In the genomic region with DNA sequence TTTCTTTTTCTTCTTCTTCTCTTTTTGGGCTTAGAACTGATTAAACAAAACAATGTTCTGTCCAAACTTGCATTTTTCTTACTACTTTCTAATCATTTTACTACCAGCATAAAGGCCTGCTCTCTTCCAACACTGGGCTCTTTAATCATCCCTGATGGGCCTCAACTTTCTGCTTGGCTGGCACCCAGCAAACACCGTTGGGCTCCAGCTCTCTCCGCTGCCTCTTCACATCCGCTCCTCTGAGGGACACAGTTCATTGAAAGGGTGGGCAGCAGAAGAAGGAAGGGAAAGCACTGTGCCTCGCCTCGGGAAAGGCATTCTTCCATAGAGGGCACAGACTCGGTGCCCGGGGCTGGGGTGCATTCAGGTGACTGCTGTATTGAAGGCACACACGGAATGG, we compare ENCODE assay signal across 16 mouse cellular contexts. TPM values are rescaled to one million over a fixed set of nuclear protein-coding genes. Genes with fewer than 3 reads are reported as not detected.
A peak's percentile ranks its signal among the peaks of the same experiment; 100 is the strongest.
DNase-seq lines count a peak whose midpoint lies in the region; ATAC-seq lines count a peak whose summit lies in the region.
"Had no signal": no experiment of that assay in that cellular context is flagged by ENCODE, and none has a peak within 500 bp of the region (broad histone marks: within the 10 kb centered on the region; RNA-seq: fewer than 3 reads in every experiment).

No protein-coding gene starts in this region.

- peaks cover 57% of the 10 kb centered on the region for H3K4me1 ChIP-seq in heart, embryonic 15.5 days (replicated peaks)
- H3K4me1 ChIP-seq in kidney, embryonic 14.5 days (ENCODE audit: control insufficient read depth, insufficient read depth, low read length), result peaks cover 37% of the 10 kb centered on the region
- H3K4me1 ChIP-seq: liver, embryonic 12.5 days had no signal

- no peaks in the 10 kb centered on the region for H3K27me3 ChIP-seq in heart, embryonic 15.5 days
- no peaks in the 10 kb centered on the region for H3K27me3 ChIP-seq in kidney, embryonic 14.5 days (ENCODE audit: control insufficient read depth, insufficient read depth, low read length)
- H3K27me3 ChIP-seq: liver, embryonic 12.5 days; neural tube, embryonic 15.5 days had no signal

- DNase-seq in adrenal gland, adult 2 months, result peak; percentile 33
- DNase-seq in adrenal gland, adult 18-20 months (ENCODE audit: low spot score in 2 of 2), result no peak
- no peak for DNase-seq in heart, adult 8-10 months (ENCODE audit: low spot score)
- DNase-seq in kidney, postnatal 4 days, result peak; percentile 60 to 68
- DNase-seq in adrenal gland, postnatal 36 days, result peak; percentile 23 to 26
- no peak for DNase-seq in spleen, adult 18-20 months
- DNase-seq: cerebellum, adult 2 months; forebrain, postnatal 0 days; gastrocnemius, adult 2 months; lung, postnatal 36 days had no signal

- no peak overlapping the region for H3K4me3 ChIP-seq in heart, embryonic 15.5 days
- H3K4me3 ChIP-seq in kidney, embryonic 14.5 days (ENCODE audit: low read length), result no peak overlapping the region
- H3K4me3 ChIP-seq: gastrocnemius, adult 2 months; liver, embryonic 12.5 days; neural tube, embryonic 15.5 days had no signal

- H3K9ac ChIP-seq in heart, embryonic 15.5 days, result 0 out of 2 replicates have a peak overlapping the region, but pooled peaks have one; percentile 15
- H3K9ac ChIP-seq in kidney, embryonic 14.5 days (ENCODE audit: low read depth, low read length), result no peak overlapping the region
- H3K9ac ChIP-seq: forebrain, postnatal 0 days; liver, embryonic 12.5 days; neural tube, embryonic 15.5 days had no signal

- ATAC-seq in heart, embryonic 15.5 days (replicated peaks; ENCODE audit: insufficient number of reproducible peaks, insufficient read depth, low FRiP score, low read depth), result no peak
- ATAC-seq in kidney, embryonic 14.5 days (ENCODE audit: low FRiP score, low TSS enrichment), result no peak
- ATAC-seq: forebrain, postnatal 0 days; liver, embryonic 12.5 days had no signal

- no peaks in the 10 kb centered on the region; the same call in 1 of the 2 replicates for H3K36me3 ChIP-seq in heart, embryonic 15.5 days
- H3K36me3 ChIP-seq in kidney, embryonic 14.5 days (ENCODE audit: control insufficient read depth, insufficient read depth, low read length), result no peaks in the 10 kb centered on the region
- H3K36me3 ChIP-seq: liver, embryonic 12.5 days; neural tube, embryonic 15.5 days had no signal

- H3K27ac ChIP-seq in heart, embryonic 15.5 days, result peak overlapping the region; percentile 61
- H3K27ac ChIP-seq in kidney, embryonic 14.5 days (ENCODE audit: low read depth, low read length), result no peak overlapping the region
- H3K27ac ChIP-seq: gastrocnemius, adult 2 months; kidney, postnatal 0 days; liver, embryonic 12.5 days; neural tube, embryonic 15.5 days had no signal

- 31% methylated on average over 8 of the region's 8 CpGs for WGBS in heart, embryonic 15.5 days
- WGBS in kidney, embryonic 14.5 days, result 29% methylated on average over 8 of the region's 8 CpGs

- H3K9me3 ChIP-seq in heart, embryonic 15.5 days (replicated peaks), result no peaks in the 10 kb centered on the region
- peaks cover 9% of the 10 kb centered on the region; the same call in 1 of the 2 replicates for H3K9me3 ChIP-seq in kidney, embryonic 14.5 days (ENCODE audit: control insufficient read depth, low read length)
- H3K9me3 ChIP-seq: neural tube, embryonic 15.5 days had no signal

- no peak overlapping the region; the same call in 1 of the 2 replicates for H3K4me2 ChIP-seq in heart, embryonic 15.5 days
- no peak overlapping the region for H3K4me2 ChIP-seq in kidney, embryonic 14.5 days (replicated peaks; ENCODE audit: low read depth, low read length)
- H3K4me2 ChIP-seq: liver, embryonic 12.5 days; midbrain, embryonic 11.5 days; neural tube, embryonic 15.5 days had no signal

RNA-seq across cellular contexts. Expression of gene Ror2, which starts 41.8 kb away (rescaled TPM):
- total RNA-seq in adrenal gland, adult 2 months (2021), result 1 to 10 TPM; 4.7 to 7.0 TPM
- 10.0 and 11.8 TPM in 2 replicates for polyA plus RNA-seq in adrenal gland, adult 2 months (2012; rRNA removed)
- total RNA-seq in adrenal gland, adult 18-20 months (2021), result 1 to 10 TPM; 3.5 to 4.8 TPM
- 14.4 and 18.4 TPM in 2 replicates for polyA plus RNA-seq in heart, embryonic 15.5 days (2015; fragmentation: Nextera tagmentation; extraction: Ambion mirVana)
- total RNA-seq in heart, adult 8-10 months (2022), result 1 to 10 TPM in 3 of 4 experiments, under 1 TPM in 1; 0.72 to 1.2 (median 1.0) TPM
- 6.8 and 7.3 TPM in 2 replicates for polyA plus RNA-seq in kidney, embryonic 14.5 days (2014; fragmentation: Nextera tagmentation; extraction: Ambion mirVana)
- 1 to 10 TPM; 5.3 to 7.6 TPM for total RNA-seq in adrenal gland, postnatal 36 days (2021)

Comparison
In these comparisons a context has a peak if more than half of its experiments do, and no peak if none do; other contexts are left out.
1. DNase-seq: peak in adrenal gland, adult 2 months (single experiment), kidney, postnatal 4 days (2 of 2) and adrenal gland, postnatal 36 days (2 of 2); none in adrenal gland, adult 18-20 months (0 of 2), heart, adult 8-10 months (single experiment) and spleen, adult 18-20 months (0 of 2).